Mouse (Mus musculus) embryonic stem cell, embryonic (primary cell): Measurements from ENCODE around the gene Ptchd3.

Experiments used
- CTCF ChIA-PET, 4 experiments: fragments of 300-600 bp in 2 of 4; fragments of 350-600 bp in 2 of 4; sonication (Branson Sonifier 250); formaldehyde crosslinking; loops; one replicate each; lab custom pipeline; 2022; ENCODE audit warnings: inconsistent platforms in 2 of 4; lab: Charles Lee
- POLR2A ChIA-PET, 4 experiments: fragments of 300-600 bp in 2 of 4; fragments of 350-600 bp in 2 of 4; sonication (Branson Sonifier 250); formaldehyde crosslinking; loops; one replicate each; lab custom pipeline; 2022; ENCODE audit warnings: antibody characterized with exemption in 4 of 4, inconsistent platforms in 1 of 4; lab: Charles Lee

The Ptchd3 gene

DNA sequence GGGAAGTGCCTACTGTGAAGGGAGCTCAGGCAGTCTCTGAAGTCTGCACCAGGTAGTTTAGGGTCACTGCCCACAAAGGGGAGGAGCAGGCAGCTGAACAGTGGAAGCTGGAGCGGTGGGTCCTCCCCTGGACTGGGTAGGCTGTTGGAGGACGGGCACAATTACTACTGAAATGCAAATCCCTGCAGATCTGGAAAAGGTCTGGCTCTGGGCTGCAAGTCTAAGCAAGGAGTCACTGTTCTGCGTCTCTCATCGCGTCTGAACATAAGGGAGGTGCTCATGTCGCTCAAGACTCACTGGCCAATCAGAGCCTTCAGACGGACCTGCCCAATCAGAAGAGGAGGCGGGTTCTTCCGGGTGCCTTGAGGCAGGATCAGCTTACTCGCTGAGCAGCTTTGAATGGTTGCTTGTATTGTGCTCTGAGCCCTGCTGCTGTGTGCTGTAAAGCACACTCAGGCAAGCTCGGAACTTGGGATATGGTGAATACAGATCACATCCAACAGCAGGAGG, 17.8 kb downstream of the Ptchd3 start:
- POLR2A ChIA-PET: interaction anchor here (0.6 to 3.9 kb wide), 49 partner anchors 8 to 702 kb away, joined by 3 to 36 read pairs (median 4); partner anchors contain the start of genes B3gntl1 (in 3 of the 4), Ptchd3 (in 3 of the 4), Fn3k (in 1 of the 4) and Foxk2 (in 1 of the 4)
- CTCF ChIA-PET: interaction anchor here (0.8 to 1.9 kb wide), 8 partner anchors 10 to 953 kb away, joined by 3 to 7 read pairs (median 4); no protein-coding TSS in a partner anchor
